Mouse (Mus musculus) heart, adult 2 months (tissue): ENCODE data around the gene Dnajb1. TPM values are rescaled to one million over a fixed set of nuclear protein-coding genes. Genes with fewer than 3 reads are reported as not detected.

Source experiments
- DNase-seq, 2 experiments: peaks; one replicate each; pipeline ENCODE4 v3.0.0; 2021
- H3K27ac ChIP-seq: fragments of 200-600 bp; 2 replicates; pipeline ENCODE4 v1.8.1; 2022
- H3K27me3 ChIP-seq: fragments of 200-500 bp; 2 replicates; pipeline ENCODE4 v1.6.1; 2012; ENCODE audit warnings: mild to moderate bottlenecking, low read length, inconsistent platforms, mixed read lengths; ENCODE audit not compliant: control insufficient read depth, insufficient read depth
- H3K36me3 ChIP-seq: fragments of 200-500 bp; 2 replicates; pipeline ENCODE4 v1.6.1; 2012; ENCODE audit warnings: low read length, inconsistent platforms; ENCODE audit not compliant: control insufficient read depth, insufficient read depth
- H3K4me1 ChIP-seq: fragments of 200-500 bp; 2 replicates; pipeline ENCODE4 v1.6.1; 2011; ENCODE audit warnings: low read length; ENCODE audit not compliant: control insufficient read depth, insufficient read depth
- H3K4me3 ChIP-seq: fragments of 200-600 bp; 2 replicates; pipeline ENCODE4 v1.8.1; 2022
- H3K79me2 ChIP-seq: fragments of 200-500 bp; replicated peaks from 2 replicates; pipeline ENCODE4 v1.6.1; 2012; ENCODE audit warnings: mild to moderate bottlenecking, inconsistent platforms, low read length, moderate library complexity, mixed read lengths; ENCODE audit not compliant: control insufficient read depth, insufficient read depth
- H3K9ac ChIP-seq: fragments of 200-500 bp; 2 replicates; pipeline ENCODE4 v1.6.1; 2012; ENCODE audit warnings: low read depth, mild to moderate bottlenecking, control low read depth, inconsistent platforms, low read length, mixed read lengths
- CTCF ChIP-seq: fragments of 200-600 bp; IDR thresholded peaks from 2 replicates; pipeline ENCODE4 v1.8.1; 2022; ENCODE audit warnings: antibody characterized with exemption, mild to moderate bottlenecking, moderate library complexity
- EP300 ChIP-seq: fragments of 200-500 bp; IDR thresholded peaks from 2 replicates; pipeline ENCODE4 v1.6.1; 2011; ENCODE audit warnings: low read depth, low read length, control low read depth; ENCODE audit not compliant: insufficient read depth
- POLR2A ChIP-seq: fragments of 200-500 bp; IDR thresholded peaks from 2 replicates; pipeline ENCODE4 v1.6.1; 2011; ENCODE audit warnings: mild to moderate bottlenecking, low read depth, low read length, control low read depth; ENCODE audit not compliant: insufficient read depth
- WGBS: fragments of 180-500 bp; shearing (Covaris S2); methylation state at CpG from one replicate; pipeline ENCODE4 v1.1.7; 2018; 5-methylcytosine and 5-hydroxymethylcytosine counted together
- intact Hi-C: fragments of 180-260 bp; cut with DNase I; formaldehyde crosslinking; loops from one replicate; pipeline ENCODE4 v1.15.1; 2025
- polyA plus RNA-seq: library from polyadenylated mRNA; depleted of rRNA; stranded (reverse); fragments of >200 nt; gene quantifications from 2 replicates; pipeline ENCODE4 v1.2.3, GENCODE M21; 2012
- total RNA-seq, 2 experiments: library from RNA; stranded (reverse); gene quantifications; 2 replicates each; pipeline ENCODE4 v1.2.3; 2021

Gene Dnajb1
- total and polyA plus RNA-seq, 3 experiments, result 11.3 to 16.8 (median 13.4) TPM

GRCm38 (mm10) chr8:83576516-83576895, 31.5 kb upstream of the Dnajb1 start:
- Histone ChIP-seq H3K4me3 (peak overlapping the region; percentile 35; the same call in 1 of the 2 replicates), H3K27ac (peak overlapping the region; percentile 90), H3K36me3 (no peaks in the 10 kb centered on the region), H3K4me1 (peaks cover 7% of the 10 kb centered on the region), H3K79me2 (no peaks in the 10 kb centered on the region; the same call in 1 of the 2 replicates), H3K9ac (peak overlapping the region; percentile 73), H3K27me3 (no peaks in the 10 kb centered on the region)
- DNase-seq, result no peak
- WGBS, result 50% methylated on average over 4 of the region's 4 CpGs
- TF ChIP-seq EP300 (no peak), CTCF (no peak), POLR2A (no peak)
- intact Hi-C loops, result no loop called here

GRCm38 (mm10) chr8:83576921-83577320, 31.1 kb upstream of the Dnajb1 start:
- H3K79me2 ChIP-seq, result no peaks in the 10 kb centered on the region; the same call in 1 of the 2 replicates
- intact Hi-C loops, result no loop called here
- H3K36me3 ChIP-seq, result no peaks in the 10 kb centered on the region
- peak overlapping the region; percentile 73 for H3K9ac ChIP-seq
- H3K4me3 ChIP-seq, result peak overlapping the region; percentile 18; the same call in 1 of the 2 replicates
- no peaks in the 10 kb centered on the region for H3K27me3 ChIP-seq
- DNase-seq, result no peak
- H3K27ac ChIP-seq, result peak overlapping the region; percentile 90
- peaks cover 7% of the 10 kb centered on the region for H3K4me1 ChIP-seq
- WGBS, result 57% methylated on average over 4 of the region's 4 CpGs
- TF ChIP-seq EP300 (no peak), POLR2A (no peak), CTCF (no peak)

DNA sequence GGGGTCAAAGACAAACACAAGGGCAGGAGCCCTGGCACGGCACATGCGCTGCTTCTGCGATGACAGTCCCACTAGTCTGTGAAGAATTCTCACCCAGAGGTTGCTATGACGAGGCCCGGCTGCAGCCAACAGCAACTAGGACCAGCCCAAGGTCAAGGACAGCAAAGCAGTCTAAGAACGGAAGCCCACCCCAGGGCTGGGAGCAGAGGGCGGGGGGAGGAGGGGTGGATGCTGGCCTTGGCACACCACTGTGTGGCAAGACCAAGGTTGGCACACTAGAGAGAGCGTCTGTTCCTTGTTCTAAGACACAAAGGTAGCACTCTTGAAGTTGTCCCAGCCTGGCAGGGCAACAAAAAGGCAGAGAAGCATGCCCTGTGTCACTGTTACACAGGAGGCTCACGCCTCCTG, 30.6 kb upstream of the Dnajb1 start:
- Histone ChIP-seq H3K9ac (peak overlapping the region; percentile 73), H3K27me3 (no peaks in the 10 kb centered on the region), H3K4me1 (peaks cover 9% of the 10 kb centered on the region), H3K4me3 (no peak overlapping the region), H3K79me2 (no peaks in the 10 kb centered on the region; the same call in 1 of the 2 replicates), H3K27ac (peak overlapping the region; percentile 90), H3K36me3 (no peaks in the 10 kb centered on the region)
- 56% methylated on average over 9 of the region's 9 CpGs for WGBS
- intact Hi-C loops, result no loop called here
- DNase-seq, result peak; percentile 53 to 76
- TF ChIP-seq EP300, result peak; percentile 34; the same call in 1 of the 2 replicates
- TF ChIP-seq CTCF, result no peak
- peak; percentile 61; the same call in 1 of the 2 replicates for TF ChIP-seq POLR2A

DNA sequence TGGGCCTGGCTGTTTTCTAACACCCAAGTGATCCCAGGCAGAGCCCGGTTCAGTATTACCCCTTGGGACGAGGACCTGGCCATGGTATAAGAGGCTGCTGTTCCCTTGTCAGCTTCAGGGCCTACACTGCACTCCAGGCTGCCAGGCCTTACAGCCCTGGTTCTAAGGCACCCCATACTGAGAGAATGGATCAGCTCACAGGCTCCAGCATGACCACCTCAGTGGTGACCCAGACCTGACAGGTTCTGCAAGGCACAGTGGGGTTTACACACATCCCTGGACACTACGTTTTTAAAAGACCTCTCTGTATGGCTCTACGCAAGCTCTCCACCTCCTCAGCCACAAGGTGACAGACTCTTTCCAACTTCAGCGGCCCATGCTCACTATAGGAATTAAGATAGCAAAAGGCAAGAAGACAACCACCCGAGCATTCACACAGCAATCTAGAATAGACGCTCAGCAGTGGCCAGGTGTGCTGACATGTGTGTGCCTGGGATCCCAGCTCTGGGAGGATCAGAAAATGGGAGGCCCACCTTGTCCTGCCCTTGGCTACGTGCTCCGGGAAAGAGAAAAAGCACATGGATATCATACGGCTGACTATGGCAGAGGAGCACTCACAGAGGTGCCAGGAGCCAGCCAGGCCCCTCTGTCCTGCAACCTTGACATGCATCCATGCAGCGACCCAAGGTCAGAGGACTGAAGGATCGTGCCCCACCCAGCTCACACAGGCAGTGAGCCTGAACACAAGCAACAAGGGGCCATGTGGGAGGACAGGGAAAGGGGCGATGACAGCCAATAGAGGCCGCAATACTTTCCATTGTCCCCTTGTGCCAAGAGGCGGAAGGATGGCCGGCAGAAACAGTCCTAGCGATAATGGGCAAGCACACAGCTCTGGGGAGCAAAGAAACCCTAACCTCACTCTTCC, 29.6 kb upstream of the Dnajb1 start:
- intact Hi-C loops, result no loop called here
- Histone ChIP-seq H3K4me3 (no peak overlapping the region), H3K27ac (peak overlapping the region; percentile 90), H3K36me3 (no peaks in the 10 kb centered on the region), H3K79me2 (no peaks in the 10 kb centered on the region; the same call in 1 of the 2 replicates), H3K9ac (peak overlapping the region; percentile 18), H3K4me1 (peaks cover 9% of the 10 kb centered on the region), H3K27me3 (no peaks in the 10 kb centered on the region)
- 50% methylated on average over 17 of the region's 17 CpGs for WGBS
- 0 out of 2 replicates have a peak, but pooled peaks have one; percentile 52 for TF ChIP-seq EP300
- TF ChIP-seq CTCF, result no peak
- TF ChIP-seq POLR2A, result 0 out of 2 replicates have a peak, but pooled peaks have one; percentile 24
- peak; percentile 46 to 49 for DNase-seq

DNA sequence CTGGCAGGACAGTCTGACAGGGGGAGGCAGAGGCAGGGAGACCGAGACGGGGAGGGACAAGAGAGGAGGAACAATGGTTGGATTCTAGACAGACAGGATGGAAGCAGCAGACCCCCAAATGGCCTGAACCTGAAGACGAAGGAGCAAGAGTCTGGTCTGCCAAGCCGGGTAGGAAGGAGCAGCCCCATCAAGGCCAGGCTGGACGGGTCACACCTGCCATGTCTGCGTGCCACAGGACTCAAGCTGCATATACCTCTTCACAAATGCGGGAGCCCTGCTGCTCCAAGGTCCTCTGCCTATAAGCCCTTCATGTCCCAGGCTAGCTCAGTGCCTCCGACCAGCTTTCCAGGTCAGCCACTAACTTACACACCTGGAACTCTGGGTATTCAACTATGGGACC, 28.3 kb upstream of the Dnajb1 start:
- peaks cover 2% of the 10 kb centered on the region; the same call in 1 of the 2 replicates for H3K79me2 ChIP-seq
- H3K4me1 ChIP-seq, result peaks cover 9% of the 10 kb centered on the region
- no peak overlapping the region for H3K9ac ChIP-seq
- WGBS, result 77% methylated on average over 8 of the region's 8 CpGs
- intact Hi-C loops, result no loop called here
- TF ChIP-seq CTCF, result no peak
- TF ChIP-seq EP300, result no peak
- no peak for TF ChIP-seq POLR2A
- DNase-seq, result peak in 1 of 2 experiments; percentile 2
- no peak overlapping the region for H3K4me3 ChIP-seq
- H3K27me3 ChIP-seq, result no peaks in the 10 kb centered on the region
- H3K36me3 ChIP-seq, result no peaks in the 10 kb centered on the region
- H3K27ac ChIP-seq, result no peak overlapping the region; the same call in 1 of the 2 replicates
